Mouse (Mus musculus) kidney, embryonic 16.5 days (tissue): ENCODE data around the gene Shbg. TPM values are rescaled to one million over a fixed set of nuclear protein-coding genes. Genes with fewer than 3 reads are reported as not detected.

Source experiments
- ATAC-seq: fragments of 200-750 bp; cut with Nextera tagmentation; 2 replicates; pipeline ENCODE4 v1.8.0; 2017; ENCODE audit warnings: moderate TSS enrichment; ENCODE audit not compliant: low FRiP score, low TSS enrichment
- H3K27ac ChIP-seq: fragments of 300-500 bp; sonication (generic); 2 replicates; pipeline ENCODE4 v1.5.1; 2014; ENCODE audit warnings: low read length
- H3K27me3 ChIP-seq: fragments of 300-500 bp; sonication (generic); 2 replicates; pipeline ENCODE4 v1.6.1; 2014; ENCODE audit warnings: low read length, control low read depth, mixed read lengths; ENCODE audit not compliant: insufficient read depth
- H3K36me3 ChIP-seq: fragments of 300-500 bp; sonication (generic); 2 replicates; pipeline ENCODE4 v1.6.1; 2014; ENCODE audit warnings: low read length, control low read depth, mixed read lengths; ENCODE audit not compliant: insufficient read depth
- H3K4me1 ChIP-seq: fragments of 300-500 bp; sonication (generic); 2 replicates; pipeline ENCODE4 v1.6.1; 2014; ENCODE audit warnings: low read length, control low read depth, mixed read lengths; ENCODE audit not compliant: insufficient read depth
- H3K4me2 ChIP-seq: fragments of 300-500 bp; sonication (generic); replicated peaks from 2 replicates; pipeline ENCODE4 v1.6.1; 2014; ENCODE audit warnings: low read depth, low read length
- H3K4me3 ChIP-seq: fragments of 300-500 bp; sonication (generic); 2 replicates; pipeline ENCODE4 v1.5.1; 2014; ENCODE audit warnings: mild to moderate bottlenecking, low read length
- H3K9ac ChIP-seq: fragments of 300-500 bp; sonication (generic); replicated peaks from 2 replicates; pipeline ENCODE4 v1.6.1; 2014; ENCODE audit warnings: low read length
- H3K9me3 ChIP-seq: fragments of 300-500 bp; sonication (generic); 2 replicates; pipeline ENCODE4 v1.6.1; 2016; ENCODE audit warnings: low read length, control low read depth
- WGBS: fragments of 180-500 bp; shearing (Covaris S2); extraction: QIAGEN DNeasy Blood & Tissue Kit; methylation state at CpG from one replicate; pipeline ENCODE4 v1.1.7; 2014; 5-methylcytosine and 5-hydroxymethylcytosine counted together
- microRNA counts: library from miRNA; unstranded; fragments of <30 nt; microRNA quantifications from one replicate; lab custom pipeline; 2016
- microRNA-seq: library from miRNA; unstranded; fragments of <30 nt; microRNA quantifications from one replicate; pipeline ENCODE4, GENCODE M21; 2016
- polyA plus RNA-seq: library from polyadenylated mRNA; unstranded; fragments of >200 nt; fragmentation: Nextera tagmentation; extraction: Ambion mirVana; gene quantifications from 2 replicates; pipeline ENCODE4 v1.2.1, GENCODE M21; 2015

Shbg gene
- polyA plus RNA-seq, 1 experiment from 2014 or later = not detected

DNA sequence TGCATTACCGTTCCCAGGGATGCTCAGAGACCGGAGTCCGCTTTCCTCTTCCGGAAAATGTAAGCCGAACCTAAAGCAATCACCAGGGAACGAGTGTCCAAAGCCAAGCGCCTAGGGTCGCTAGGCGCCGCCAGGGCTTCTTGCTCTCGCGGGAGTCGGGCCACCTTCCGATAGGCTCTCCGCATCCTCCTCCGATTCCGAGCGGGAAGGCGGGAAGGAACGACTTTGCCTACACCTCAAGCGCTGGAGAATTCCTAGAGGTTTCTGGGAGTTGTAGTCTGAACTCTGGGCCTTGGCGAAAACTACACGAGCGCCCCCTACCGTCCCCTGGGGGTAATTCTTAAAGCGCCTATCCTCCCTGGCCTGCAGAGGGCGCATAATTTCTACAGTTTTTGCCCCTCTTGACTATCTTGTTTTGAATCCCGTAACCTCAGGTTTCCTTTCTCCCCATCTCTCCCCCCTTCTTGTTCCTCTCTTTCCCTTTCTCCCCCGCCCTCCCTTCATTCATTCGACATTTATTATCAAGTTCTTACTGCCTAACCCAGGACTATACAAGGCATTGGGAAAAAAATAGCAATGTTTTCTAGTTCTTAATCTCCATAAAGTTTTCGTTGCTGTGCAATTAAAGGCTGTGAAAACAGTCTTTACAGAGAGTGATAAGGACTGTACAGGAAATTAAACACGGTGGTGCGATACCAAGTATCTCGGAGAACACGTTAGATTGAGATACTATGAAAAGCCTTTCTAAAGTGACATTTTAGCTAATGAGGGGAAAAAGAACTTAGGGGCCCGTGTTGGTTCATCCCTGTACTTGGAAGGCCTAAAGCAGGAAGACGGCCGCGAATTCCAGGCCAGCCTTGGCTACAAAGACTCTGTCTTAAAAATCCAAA, 38.3 kb downstream of the Shbg start:
- H3K9ac ChIP-seq = peak overlapping the region; percentile 83
- H3K27ac ChIP-seq = peak overlapping the region; percentile 99
- WGBS = under 1% methylated on average over 39 of the region's 39 CpGs
- no peaks in the 10 kb centered on the region for H3K9me3 ChIP-seq
- H3K36me3 ChIP-seq = 0 out of 2 replicates have a peak, but pooled peaks cover 4% of the 10 kb centered on the region
- H3K4me3 ChIP-seq = peak overlapping the region; percentile 94
- peak overlapping the region; percentile 89 for H3K4me2 ChIP-seq
- H3K4me1 ChIP-seq = peaks cover 25% of the 10 kb centered on the region
- no peaks in the 10 kb centered on the region for H3K27me3 ChIP-seq
- ATAC-seq = peak; percentile 92

GRCm38 (mm10) chr11:69578301-69578700, 39.4 kb downstream of the Shbg start:
- ATAC-seq = no peak
- Histone ChIP-seq H3K36me3 (0 out of 2 replicates have a peak, but pooled peaks cover 10% of the 10 kb centered on the region), H3K4me1 (peaks cover 25% of the 10 kb centered on the region), H3K27ac (peak overlapping the region; percentile 55; the same call in 1 of the 2 replicates), H3K9me3 (no peaks in the 10 kb centered on the region), H3K4me2 (peak overlapping the region; percentile 89), H3K4me3 (peak overlapping the region; percentile 94), H3K27me3 (no peaks in the 10 kb centered on the region), H3K9ac (peak overlapping the region; percentile 83)
- WGBS = 12% methylated on average over 15 of the region's 15 CpGs

GRCm38 (mm10) chr11:69576307-69576706, 41.4 kb downstream of the Shbg start:
- Histone ChIP-seq H3K9me3 (no peaks in the 10 kb centered on the region), H3K4me3 (no peak overlapping the region), H3K4me2 (no peak overlapping the region), H3K36me3 (peaks cover 6% of the 10 kb centered on the region; the same call in 1 of the 2 replicates), H3K27ac (no peak overlapping the region), H3K4me1 (peaks cover 14% of the 10 kb centered on the region), H3K27me3 (no peaks in the 10 kb centered on the region), H3K9ac (no peak overlapping the region)
- ATAC-seq = no peak
- WGBS = 68% methylated on average over 5 of the region's 5 CpGs

DNA sequence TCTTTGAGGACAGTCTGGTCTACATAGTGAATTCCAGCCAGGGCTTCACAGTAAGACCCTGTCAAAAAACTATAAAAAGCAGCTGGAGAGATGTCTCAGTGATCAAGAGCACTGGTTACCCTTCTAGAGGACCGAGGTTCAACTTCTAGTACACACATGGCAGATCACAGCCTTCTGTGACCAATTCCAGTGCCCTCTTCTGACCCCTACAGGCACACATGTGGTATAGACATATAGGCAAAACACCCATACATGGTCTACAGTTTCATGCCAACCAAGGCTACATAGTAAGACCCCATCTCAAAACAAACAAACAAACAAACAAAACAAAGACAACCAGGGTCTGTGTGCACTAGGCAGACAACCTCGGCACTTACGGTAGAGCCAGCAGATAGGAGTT, 42.5 kb downstream of the Shbg start:
- peaks cover 14% of the 10 kb centered on the region for H3K4me1 ChIP-seq
- H3K27me3 ChIP-seq = no peaks in the 10 kb centered on the region
- H3K9me3 ChIP-seq = no peaks in the 10 kb centered on the region
- no peak overlapping the region for H3K9ac ChIP-seq
- no peak overlapping the region for H3K27ac ChIP-seq
- no peak overlapping the region for H3K4me3 ChIP-seq
- 59% methylated on average over 3 of the region's 3 CpGs for WGBS
- H3K4me2 ChIP-seq = no peak overlapping the region
- peaks cover 16% of the 10 kb centered on the region for H3K36me3 ChIP-seq
- ATAC-seq = no peak

DNA sequence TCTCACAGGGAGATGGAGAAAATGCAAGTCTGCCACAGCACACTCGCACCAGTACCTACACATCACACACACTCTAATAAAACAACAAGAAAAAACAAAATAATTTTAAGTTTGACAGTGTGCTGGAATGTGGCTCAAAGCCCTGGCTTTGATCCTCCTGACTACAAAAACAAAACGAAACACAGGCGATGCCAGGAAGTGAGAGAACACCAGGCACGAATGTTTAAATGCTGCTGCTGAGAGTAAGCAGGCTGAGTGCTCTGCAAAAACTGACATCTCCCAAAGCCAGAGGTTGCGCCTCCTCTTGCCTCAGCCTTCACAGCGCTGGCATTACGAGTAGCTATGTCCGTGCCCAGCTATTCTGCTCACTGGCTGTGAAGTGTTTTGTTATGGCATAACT, 52.6 kb downstream of the Shbg start:
- H3K4me2 ChIP-seq = no peak overlapping the region
- H3K9ac ChIP-seq = no peak overlapping the region
- no peak overlapping the region for H3K4me3 ChIP-seq
- no peaks in the 10 kb centered on the region for H3K27me3 ChIP-seq
- no peak overlapping the region for H3K27ac ChIP-seq
- ATAC-seq = no peak
- peaks cover 24% of the 10 kb centered on the region for H3K4me1 ChIP-seq
- WGBS = 61% methylated on average over 8 of the region's 8 CpGs
- peaks cover 45% of the 10 kb centered on the region for H3K36me3 ChIP-seq
- H3K9me3 ChIP-seq = no peaks in the 10 kb centered on the region

MicroRNAs within 50 kb of the gene (microRNA counts, 519-probe panel; counts per million panel counts)
- microRNA mmu-miR-1934 (lab: Ali Mortazavi, UCI) = 104 counts per million, percentile 35 among the panel's probes with 10 or more counts
- microRNA mmu-miR-467f (lab: Ali Mortazavi, UCI) = 3,099 counts per million, percentile 72 among the panel's probes with 10 or more counts

Small RNA genes within 50 kb of the gene (microRNA-seq; reads per million reads assigned to microRNA genes)
- 2.8 reads per million, percentile 13 among the genes with 10 or more reads in this experiment for gene Mir1934
- gene Mir467f = not detected

Other genes with a start within 250 kb of the Shbg start
- 58.6 and 67.2 TPM in 2 replicates for gene Chd3, start 248.5 kb downstream of the Shbg start, polyA plus RNA-seq
- 142 and 150 TPM in 2 replicates for gene Naa38, start 222.4 kb downstream of the Shbg start, polyA plus RNA-seq
- 34.0 and 37.3 TPM in 2 replicates for gene Cyb5d1, start 222.3 kb downstream of the Shbg start, polyA plus RNA-seq
- gene Tmem88, start 219.7 kb downstream of the Shbg start, polyA plus RNA-seq = 46.5 and 47.7 TPM in 2 replicates
- gene Kdm6b, start 204.2 kb downstream of the Shbg start, polyA plus RNA-seq = 26.0 and 31.3 TPM in 2 replicates
- 0.69 and 0.90 TPM in 2 replicates for gene Dnah2, start 68.8 kb downstream of the Shbg start, polyA plus RNA-seq
- 11.8 and 12.6 TPM in 2 replicates for gene Efnb3, start 57.7 kb downstream of the Shbg start, polyA plus RNA-seq
- gene Wrap53, start 37.6 kb downstream of the Shbg start, polyA plus RNA-seq = 29.3 and 30.3 TPM in 2 replicates
- gene Trp53, start 37.5 kb downstream of the Shbg start, polyA plus RNA-seq = 191 and 205 TPM in 2 replicates
- gene Atp1b2, start 12.0 kb downstream of the Shbg start, polyA plus RNA-seq = 12.3 and 14.3 TPM in 2 replicates
- 21.3 and 24.1 TPM in 2 replicates for gene Sat2, start 4.1 kb upstream of the Shbg start, polyA plus RNA-seq
- gene Fxr2, start 15.1 kb upstream of the Shbg start, polyA plus RNA-seq = 31.8 and 33.4 TPM in 2 replicates
- 0.19 TPM in 1 of 2 replicates, not detected in the other for gene Sox15, start 37.4 kb upstream of the Shbg start, polyA plus RNA-seq
- gene Mpdu1, start 44.7 kb upstream of the Shbg start, polyA plus RNA-seq = 79.5 and 84.0 TPM in 2 replicates
- 12.4 and 15.5 TPM in 2 replicates for gene Cd68, start 48.2 kb upstream of the Shbg start, polyA plus RNA-seq
- gene Eif4a1, start 54.5 kb upstream of the Shbg start, polyA plus RNA-seq = 571 and 587 TPM in 2 replicates
- gene Senp3, start 64.2 kb upstream of the Shbg start, polyA plus RNA-seq = 96.5 and 98.4 TPM in 2 replicates
- 0.66 and 1.2 TPM in 2 replicates for gene Tnfsf13, start 67.9 kb upstream of the Shbg start, polyA plus RNA-seq
- gene Tnfsf12, start 77.9 kb upstream of the Shbg start, polyA plus RNA-seq = 8.8 and 11.5 TPM in 2 replicates
- gene Tnfsfm13, start 78.2 kb upstream of the Shbg start, polyA plus RNA-seq = 4.6 and 6.1 TPM in 2 replicates
- gene Polr2a, start 140.7 kb upstream of the Shbg start, polyA plus RNA-seq = 28.3 and 33.6 TPM in 2 replicates
- 0.25 and 0.64 TPM in 2 replicates for gene Slc35g3, start 144.1 kb upstream of the Shbg start, polyA plus RNA-seq
- gene Zbtb4, start 148.0 kb upstream of the Shbg start, polyA plus RNA-seq = 2.9 TPM in 2 replicates
- 12.9 and 13.8 TPM in 2 replicates for gene Chrnb1, start 178.0 kb upstream of the Shbg start, polyA plus RNA-seq
- 2.6 and 3.0 TPM in 2 replicates for gene Fgf11, start 184.0 kb upstream of the Shbg start, polyA plus RNA-seq
- 9.0 and 10.2 TPM in 2 replicates for gene Tmem102, start 187.7 kb upstream of the Shbg start, polyA plus RNA-seq
- not detected in 2 replicates for gene Gm39566, start 197.4 kb upstream of the Shbg start, polyA plus RNA-seq
- not detected in 2 replicates for gene Spem2, start 200.6 kb upstream of the Shbg start, polyA plus RNA-seq
- gene Spem1, start 204.3 kb upstream of the Shbg start, polyA plus RNA-seq = 0.15 and 0.28 TPM in 2 replicates
- 6.0 and 6.6 TPM in 2 replicates for gene Nlgn2, start 219.9 kb upstream of the Shbg start, polyA plus RNA-seq
- 371 and 389 TPM in 2 replicates for gene Tmem256, start 220.6 kb upstream of the Shbg start, polyA plus RNA-seq
- gene Plscr3, start 228.5 kb upstream of the Shbg start, polyA plus RNA-seq = 105 and 119 TPM in 2 replicates
- gene Tnk1, start 240.8 kb upstream of the Shbg start, polyA plus RNA-seq = 7.0 and 7.3 TPM in 2 replicates